Mouse (Mus musculus): Measurements from ENCODE around the gene Sept12. TPM values are rescaled to one million over a fixed set of nuclear protein-coding genes. Genes with fewer than 3 reads are reported as not detected.
A peak's percentile ranks its signal among the peaks of the same experiment; 100 is the strongest.

Sept12 gene
- polyA plus RNA-seq, 1 experiment = not detected

DNA sequence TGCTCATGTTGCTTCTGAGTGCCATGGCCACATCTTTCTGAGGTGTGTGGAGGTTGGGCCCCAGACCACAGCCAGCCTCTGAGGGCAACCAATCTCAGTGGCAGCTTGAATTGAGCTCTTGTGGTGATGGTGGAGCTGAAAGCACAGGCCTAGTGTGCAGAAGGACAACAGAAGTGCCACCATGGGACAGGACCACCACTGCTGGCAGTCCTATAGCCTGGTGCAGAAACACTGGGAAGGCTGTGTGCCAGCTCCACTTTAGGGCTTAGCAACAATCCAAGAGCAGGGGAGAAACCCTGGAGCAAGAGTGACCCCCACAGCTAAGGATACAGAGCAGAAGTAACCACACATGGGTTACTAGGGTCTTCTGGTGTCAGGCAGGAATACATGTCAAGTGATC lies 56.6 kb downstream of the Sept12 start:
- Histone ChIP-seq H3K4me1 (ENCODE audit: control insufficient read depth, insufficient read depth, low read length) (peaks cover 9% of the 10 kb centered on the region), H3K27ac (ENCODE audit: insufficient read depth, low read length) (no peak overlapping the region), H3K4me3 (ENCODE audit: insufficient read depth, low read length) (no peak overlapping the region)
- TF ChIP-seq POLR2A (IDR thresholded peaks at IDR 0.05; ENCODE audit: extremely low read depth, insufficient read depth, low read length) = peak; percentile 7; the same call in 1 of the 2 replicates
- no peak for TF ChIP-seq CTCF (IDR thresholded peaks at IDR 0.05; ENCODE audit: extremely low read depth, insufficient read depth, low read length)

DNA sequence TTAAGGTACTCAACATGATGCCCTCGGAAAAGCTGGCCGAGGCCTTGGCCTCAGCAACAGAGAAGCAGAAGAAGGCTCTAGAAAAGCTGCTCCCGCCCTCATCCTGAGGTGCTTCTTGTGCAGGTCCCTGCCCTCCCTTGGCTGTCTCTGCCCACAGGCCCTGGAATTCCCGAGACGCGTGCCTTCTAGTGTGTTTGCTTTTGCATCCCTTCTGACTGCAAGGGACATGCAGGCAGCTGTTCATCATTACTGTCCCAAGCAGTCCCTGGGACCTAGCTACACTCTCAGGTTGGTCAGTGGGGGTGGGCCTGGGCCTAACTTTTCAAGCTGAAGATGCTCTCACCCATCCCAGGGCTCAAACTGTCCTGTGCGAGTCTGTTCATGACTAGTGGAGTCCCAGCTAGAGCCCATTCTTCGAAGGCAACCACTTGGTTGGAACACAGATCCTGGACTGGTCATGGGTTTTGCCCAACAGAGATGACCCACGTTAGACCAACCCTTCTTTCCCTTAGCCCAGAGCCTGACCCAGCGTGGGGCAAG lies 57.3 kb downstream of the Sept12 start:
- peaks cover 13% of the 10 kb centered on the region for H3K4me1 ChIP-seq (ENCODE audit: control insufficient read depth, insufficient read depth, low read length)
- peak overlapping the region; percentile 95 for H3K4me3 ChIP-seq (ENCODE audit: insufficient read depth, low read length)
- no peak for TF ChIP-seq POLR2A (IDR thresholded peaks at IDR 0.05; ENCODE audit: extremely low read depth, insufficient read depth, low read length)
- no peak for TF ChIP-seq CTCF (IDR thresholded peaks at IDR 0.05; ENCODE audit: extremely low read depth, insufficient read depth, low read length)
- H3K27ac ChIP-seq (ENCODE audit: insufficient read depth, low read length) = no peak overlapping the region

DNA sequence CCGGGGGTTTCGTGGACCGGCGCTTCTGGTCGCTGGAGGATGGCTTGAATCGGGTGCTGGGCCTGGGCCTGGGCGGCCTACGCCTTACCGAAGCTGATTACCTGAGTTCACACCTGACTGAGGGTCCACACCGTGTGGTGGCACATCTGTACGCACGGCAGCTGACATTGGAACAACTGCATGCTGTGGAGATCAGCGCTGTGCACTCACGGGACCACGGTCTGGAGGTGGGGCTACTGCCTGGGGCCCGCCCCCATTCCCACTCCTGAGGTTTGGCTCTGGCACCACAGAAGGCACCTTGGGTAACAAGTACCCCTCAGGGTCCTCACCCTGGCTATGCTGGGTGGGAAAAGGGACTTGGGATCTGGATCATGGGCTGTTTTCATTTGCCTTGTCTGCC lies 58.2 kb downstream of the Sept12 start:
- Histone ChIP-seq H3K4me1 (ENCODE audit: control insufficient read depth, insufficient read depth, low read length) (peaks cover 14% of the 10 kb centered on the region), H3K27ac (ENCODE audit: insufficient read depth, low read length) (peak overlapping the region; percentile 89), H3K4me3 (ENCODE audit: insufficient read depth, low read length) (peak overlapping the region; percentile 95)
- peak; percentile 56; the same call in 1 of the 2 replicates for TF ChIP-seq POLR2A (IDR thresholded peaks at IDR 0.05; ENCODE audit: extremely low read depth, insufficient read depth, low read length)
- no peak for TF ChIP-seq CTCF (IDR thresholded peaks at IDR 0.05; ENCODE audit: extremely low read depth, insufficient read depth, low read length)

DNA sequence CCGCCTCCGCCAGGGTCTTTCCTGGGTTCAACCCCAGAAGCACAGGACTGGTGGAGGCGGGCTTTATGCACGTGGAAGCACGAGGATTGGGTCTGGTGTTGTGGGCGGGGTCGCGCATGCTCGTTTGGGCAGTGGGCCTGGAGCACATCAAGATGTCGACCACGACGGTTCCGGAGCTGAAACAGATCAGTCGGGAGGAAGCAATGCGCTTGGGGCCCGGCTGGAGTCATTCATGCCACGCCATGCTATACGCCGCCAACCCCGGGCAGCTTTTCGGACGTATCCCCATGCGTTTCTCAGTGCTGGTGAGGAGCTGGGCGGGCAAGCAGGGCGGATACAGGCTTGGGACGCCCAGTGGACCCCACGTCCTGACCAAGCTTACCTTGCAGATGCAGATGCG lies 58.7 kb downstream of the Sept12 start:
- Histone ChIP-seq H3K27ac (ENCODE audit: insufficient read depth, low read length) (peak overlapping the region; percentile 89), H3K4me3 (ENCODE audit: insufficient read depth, low read length) (peak overlapping the region; percentile 95), H3K4me1 (ENCODE audit: control insufficient read depth, insufficient read depth, low read length) (peaks cover 14% of the 10 kb centered on the region)
- TF ChIP-seq POLR2A (IDR thresholded peaks at IDR 0.05; ENCODE audit: extremely low read depth, insufficient read depth, low read length) = peak; percentile 98
- no peak for TF ChIP-seq CTCF (IDR thresholded peaks at IDR 0.05; ENCODE audit: extremely low read depth, insufficient read depth, low read length)

DNA sequence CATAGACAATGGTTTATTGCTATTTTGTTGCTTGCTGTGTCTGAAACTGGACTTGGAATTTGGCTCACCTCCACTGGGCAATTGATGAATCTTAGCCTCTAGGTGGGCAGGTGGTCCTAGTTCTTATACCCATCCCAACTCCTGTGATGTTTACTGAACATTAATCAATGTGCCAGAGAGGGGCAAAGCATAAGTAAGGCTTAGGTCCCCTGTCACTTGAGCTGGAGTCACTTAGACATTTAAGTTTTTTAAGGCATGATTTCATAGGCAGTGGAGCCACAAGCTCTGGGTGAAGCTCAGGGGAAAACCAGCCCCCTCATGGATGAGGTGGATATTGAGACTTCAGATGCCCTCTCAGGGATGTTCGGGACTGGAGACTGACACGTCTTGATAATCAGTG lies 59.2 kb downstream of the Sept12 start, which contains the start of gene Nudt16l1:
Gene Nudt16l1 (plus strand): TSS at position 301 of the 400 bp plus-strand sequence.
- peak within 1 kb of the TSS; percentile 95 for H3K4me3 ChIP-seq (ENCODE audit: insufficient read depth, low read length)
- peaks cover 14% of the 10 kb centered on the region for H3K4me1 ChIP-seq (ENCODE audit: control insufficient read depth, insufficient read depth, low read length)
- TF ChIP-seq CTCF (IDR thresholded peaks at IDR 0.05; ENCODE audit: extremely low read depth, insufficient read depth, low read length) (no peak), POLR2A (IDR thresholded peaks at IDR 0.05; ENCODE audit: extremely low read depth, insufficient read depth, low read length) (no peak)
- peak within 1 kb of the TSS; percentile 89 for H3K27ac ChIP-seq (ENCODE audit: insufficient read depth, low read length)

DNA sequence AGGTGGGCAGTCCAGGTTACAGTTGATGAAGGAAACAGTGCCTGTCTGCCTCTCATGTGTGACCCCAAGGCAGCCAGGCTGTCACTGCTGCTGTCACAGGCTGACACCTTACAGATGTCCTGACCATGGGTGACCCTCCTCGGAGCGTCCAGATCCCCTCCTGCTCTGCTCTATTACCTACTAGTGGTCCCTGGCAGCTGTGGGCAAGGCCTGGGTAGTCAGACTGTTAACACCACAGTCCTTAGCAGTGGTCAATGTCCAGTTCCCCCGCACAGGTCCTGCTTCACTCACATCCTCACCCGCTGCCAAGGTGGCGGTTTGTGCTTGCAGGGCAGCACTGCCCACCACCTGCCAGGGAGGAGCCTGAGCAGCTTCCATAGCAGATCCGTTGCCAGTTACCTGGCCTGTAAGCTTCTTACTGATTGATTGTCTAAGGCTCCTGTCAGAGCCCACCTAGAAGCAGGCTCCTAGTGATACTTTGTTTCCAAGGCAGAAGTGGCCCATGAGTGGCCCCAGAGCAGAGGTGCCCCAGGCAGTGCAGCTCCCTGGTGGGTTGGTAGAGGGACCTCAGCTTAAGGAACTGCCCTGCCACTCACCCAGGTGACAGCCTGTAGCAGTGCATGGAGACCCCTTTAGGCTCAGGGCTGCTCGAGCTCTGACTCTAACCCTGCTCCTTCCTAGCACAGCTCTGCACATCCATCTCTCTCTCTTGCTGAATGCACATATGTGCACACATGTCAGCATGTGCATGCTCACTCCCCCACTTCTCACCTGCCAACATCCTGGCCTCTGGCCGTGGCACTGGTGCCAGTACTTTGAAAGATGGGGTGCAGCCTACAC lies 60.1 kb downstream of the Sept12 start:
- H3K4me3 ChIP-seq (ENCODE audit: insufficient read depth, low read length) = no peak overlapping the region
- TF ChIP-seq CTCF (IDR thresholded peaks at IDR 0.05; ENCODE audit: extremely low read depth, insufficient read depth, low read length) = no peak
- no peak for TF ChIP-seq POLR2A (IDR thresholded peaks at IDR 0.05; ENCODE audit: extremely low read depth, insufficient read depth, low read length)
- peaks cover 14% of the 10 kb centered on the region for H3K4me1 ChIP-seq (ENCODE audit: control insufficient read depth, insufficient read depth, low read length)
- 0 out of 2 replicates have a peak overlapping the region, but pooled peaks have one; percentile 19 for H3K27ac ChIP-seq (ENCODE audit: insufficient read depth, low read length)

Other genes starting within 250 kb of the Sept12 start
- 203 and 214 TPM in 2 replicates for gene Cdip1, start 207.6 kb downstream of the Sept12 start, polyA plus RNA-seq (2012; rRNA removed)
- not detected in 2 replicates for gene 4930562C15Rik, start 162.4 kb downstream of the Sept12 start, polyA plus RNA-seq (2012; rRNA removed)
- 58.4 and 59.4 TPM in 2 replicates for gene Ubald1, start 117.5 kb downstream of the Sept12 start, polyA plus RNA-seq (2012; rRNA removed)
- gene Mgrn1, start 111.6 kb downstream of the Sept12 start, polyA plus RNA-seq (2012; rRNA removed) = 229 and 239 TPM in 2 replicates
- gene Nudt16l1, start 59.1 kb downstream of the Sept12 start, polyA plus RNA-seq (2012; rRNA removed) = 102 and 104 TPM in 2 replicates
- gene Anks3, start 33.6 kb downstream of the Sept12 start, polyA plus RNA-seq (2012; rRNA removed) = 101 and 118 TPM in 2 replicates
- gene Smim22, start 9.4 kb upstream of the Sept12 start, polyA plus RNA-seq (2012; rRNA removed) = 3.1 TPM in 1 of 2 replicates, not detected in the other
- 300 and 341 TPM in 2 replicates for gene Rogdi, start 15.7 kb upstream of the Sept12 start, polyA plus RNA-seq (2012; rRNA removed)
- gene Glyr1, start 52.0 kb upstream of the Sept12 start, polyA plus RNA-seq (2012; rRNA removed) = 146 and 157 TPM in 2 replicates
- gene Ubn1, start 52.2 kb upstream of the Sept12 start, polyA plus RNA-seq (2012; rRNA removed) = 30.3 and 30.4 TPM in 2 replicates
- 0.25 and 0.42 TPM in 2 replicates for gene Ppl, start 134.6 kb upstream of the Sept12 start, polyA plus RNA-seq (2012; rRNA removed)
- 12.2 and 15.4 TPM in 2 replicates for gene Sec14l5, start 149.3 kb upstream of the Sept12 start, polyA plus RNA-seq (2012; rRNA removed)
- gene Nagpa, start 206.2 kb upstream of the Sept12 start, polyA plus RNA-seq (2012; rRNA removed) = 17.4 and 19.4 TPM in 2 replicates
- gene AU021092, start 224.4 kb upstream of the Sept12 start, polyA plus RNA-seq (2012; rRNA removed) = 8.6 and 9.3 TPM in 2 replicates
- gene Alg1, start 235.8 kb upstream of the Sept12 start, polyA plus RNA-seq (2012; rRNA removed) = 52.7 and 58.7 TPM in 2 replicates

All from cortical plate, adult 2 months (tissue).